Mouse (Mus musculus) granulocyte monocyte progenitor cell, adult 5-6 weeks (primary cell): ENCODE measurements around the gene Ktn1. TPM values are rescaled to one million over a fixed set of nuclear protein-coding genes. Genes with fewer than 3 reads are reported as not detected.

ENCODE experiments used
- ATAC-seq: replicated peaks from 2 replicates; pipeline ENCODE4 v1.8.0; 2016; ENCODE audit warnings: mild to moderate bottlenecking, moderate TSS enrichment, inconsistent platforms; ENCODE audit not compliant: poor library complexity, severe bottlenecking
- total RNA-seq, 2 experiments: library from RNA; stranded (forward) in 1 of 2; stranded (reverse) in 1 of 2; fragments of 200-712, 200-1000 nt in 1 of 2; fragments of >200 nt in 1 of 2; fragmentation: Nextera tagmentation in 1 of 2; gene quantifications; 2 replicates each; pipeline ENCODE4 v1.2.3; 2014 to 2017

Gene Ktn1
- 19.8 and 58.5 TPM in 2 replicates for total RNA-seq (2014; fragmentation: Nextera tagmentation)
- total RNA-seq (2017), result 33.9 and 68.1 TPM in 2 replicates

DNA sequence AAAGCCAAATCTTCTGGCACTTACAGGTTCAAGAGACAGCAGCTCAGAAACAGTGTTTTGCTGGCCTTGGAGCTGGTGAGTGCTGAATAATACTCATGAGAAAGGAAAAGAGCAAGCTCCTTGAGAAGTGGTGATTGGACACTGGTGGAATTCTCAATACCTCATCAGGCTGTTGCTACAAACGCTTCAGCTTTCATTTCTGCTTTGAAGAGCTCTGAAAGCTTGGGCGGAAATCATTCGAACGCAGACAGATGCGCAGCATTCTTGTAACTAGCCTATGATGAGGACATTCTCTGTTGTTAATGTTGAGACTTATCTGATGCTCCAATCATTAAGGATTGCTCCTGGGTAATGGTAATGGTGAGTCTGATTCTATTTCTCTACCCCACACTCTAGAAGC, at the start of gene Ktn1:
Ktn1 (plus strand) TSS at position 231 of the 400 bp plus-strand sequence.
- peak; percentile 60 for ATAC-seq

DNA sequence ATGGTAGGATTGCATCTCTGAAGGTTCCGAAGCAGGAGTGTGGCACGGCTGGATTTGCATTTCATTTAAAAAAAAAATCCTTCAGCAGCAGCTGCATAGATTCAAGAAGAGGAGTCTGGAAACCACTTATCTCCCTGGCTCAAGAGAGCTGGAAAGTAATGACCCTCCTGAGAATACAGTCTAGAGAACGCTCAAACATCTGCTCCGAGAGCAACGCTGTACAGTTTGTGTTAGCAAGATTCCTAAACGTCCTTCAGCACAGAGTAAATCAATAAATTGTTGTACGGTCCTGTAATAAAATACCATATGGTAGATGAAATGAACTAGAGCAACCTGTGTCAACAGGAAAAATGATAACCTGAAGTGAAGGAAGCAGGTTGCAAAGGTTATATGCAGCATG, 35.0 kb upstream of the Ktn1 start:
- ATAC-seq, result no peak

- ATAC-seq, result no peak
Measured at GRCm38 (mm10) chr14:47618891-47619290, 29.4 kb upstream of the Ktn1 start.

DNA sequence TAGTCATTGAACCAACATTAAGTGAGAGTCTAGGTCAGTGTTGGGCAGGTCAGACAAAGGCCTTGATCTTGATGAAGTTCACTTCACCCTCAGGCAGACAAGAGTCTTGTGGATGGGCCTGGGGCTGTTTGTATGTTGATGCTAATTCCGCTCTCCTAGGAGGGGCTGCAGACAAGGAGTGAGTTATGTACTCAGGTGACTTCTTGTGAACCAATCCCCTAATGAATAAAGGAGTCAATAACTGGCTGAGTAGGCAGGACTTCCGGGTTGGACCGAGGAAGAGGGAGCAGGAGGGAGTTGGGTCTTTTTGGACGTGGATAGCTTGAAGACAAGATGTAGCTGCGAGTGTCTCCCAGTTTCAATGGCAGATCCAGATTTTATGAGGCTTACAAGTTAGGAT, 26.3 kb upstream of the Ktn1 start:
- ATAC-seq, result no peak

- ATAC-seq, result no peak; the same call in 1 of the 2 replicates
Measured at GRCm38 (mm10) chr14:47624837-47625236, 23.4 kb upstream of the Ktn1 start.

GRCm38 (mm10) chr14:47626143-47626542, 22.1 kb upstream of the Ktn1 start:
- ATAC-seq, result no peak

DNA sequence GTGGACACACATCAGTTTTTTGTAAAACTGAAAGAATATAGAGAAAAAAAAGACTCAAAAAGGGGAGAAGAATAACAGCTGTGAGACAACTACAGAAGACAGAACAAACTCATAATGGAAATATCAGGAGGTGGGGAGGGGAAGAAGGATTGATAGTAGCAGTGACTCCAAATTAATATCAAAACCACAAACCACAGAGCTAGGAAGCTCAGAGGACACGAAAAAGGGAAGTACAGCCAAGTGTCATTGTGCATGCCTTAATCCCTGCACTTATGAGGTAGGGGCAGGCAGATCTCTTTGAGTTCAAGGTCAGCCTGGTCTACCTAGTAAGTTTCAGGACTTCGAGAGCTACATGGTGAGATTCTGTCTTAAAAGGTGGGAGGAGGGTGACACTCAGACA, 21.4 kb upstream of the Ktn1 start:
- peak; percentile 97 for ATAC-seq

DNA sequence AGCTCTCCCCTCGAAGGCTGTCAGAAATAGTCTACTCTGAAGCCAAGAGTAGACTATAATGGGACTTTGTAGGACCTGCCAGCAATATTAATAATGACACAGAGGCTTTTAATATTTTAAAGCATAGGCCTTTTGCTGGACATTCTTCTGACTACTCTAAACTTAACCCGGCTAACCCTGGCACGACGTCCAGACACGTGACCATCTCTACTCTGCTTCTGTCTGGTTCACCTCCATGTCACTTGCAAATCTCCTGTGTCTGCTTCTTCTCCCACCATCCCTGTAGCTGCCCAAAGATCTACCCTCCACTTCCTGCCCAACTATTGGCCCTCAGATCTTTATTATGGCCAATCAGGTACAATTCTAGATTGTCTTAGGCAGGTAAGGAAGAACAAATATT, 20.9 kb upstream of the Ktn1 start:
- no peak for ATAC-seq

GRCm38 (mm10) chr14:47632419-47632818, 15.8 kb upstream of the Ktn1 start:
- ATAC-seq, result no peak

DNA sequence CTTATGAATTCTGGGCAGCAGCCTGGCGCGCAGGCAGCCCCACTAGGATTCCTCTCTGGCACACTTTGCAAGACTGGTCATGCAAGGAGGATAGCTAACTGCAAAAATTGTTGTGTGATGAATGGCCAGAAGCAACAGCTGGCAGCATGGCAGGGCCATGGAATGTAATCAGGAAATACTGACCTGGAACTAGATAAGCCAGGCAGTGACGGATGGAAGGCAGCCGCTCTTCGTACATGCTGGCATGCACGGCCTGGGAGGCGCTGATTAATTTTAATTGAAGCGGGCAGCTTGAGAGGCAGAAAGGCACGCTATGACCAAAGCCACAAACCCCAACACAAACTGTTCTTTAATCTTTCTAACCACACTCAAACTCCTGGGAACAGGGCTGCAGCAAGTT, 13.8 kb upstream of the Ktn1 start:
- ATAC-seq, result no peak

DNA sequence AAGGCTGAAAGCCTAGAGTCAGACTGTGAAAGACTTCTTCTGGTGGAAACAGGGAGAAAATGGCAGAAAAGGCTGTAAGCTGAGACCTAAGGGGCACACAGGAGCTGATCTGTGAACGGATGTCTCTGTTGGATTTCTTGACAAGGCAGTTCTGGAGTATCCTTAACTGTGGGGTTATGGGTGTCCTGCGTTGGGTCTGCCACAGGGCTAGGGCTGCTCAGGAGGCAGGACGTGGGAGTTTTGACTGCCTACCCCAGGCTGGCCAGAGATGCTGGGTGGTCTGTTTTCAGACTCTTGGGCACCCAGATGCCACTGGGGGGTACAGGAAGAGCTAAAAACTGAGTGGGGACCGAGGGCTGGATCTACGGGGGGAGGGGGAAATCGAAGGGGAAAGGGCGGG, 13.4 kb upstream of the Ktn1 start:
- no peak for ATAC-seq

GRCm38 (mm10) chr14:47638316-47638895, 9.8 kb upstream of the Ktn1 start:
- ATAC-seq, result no peak

DNA sequence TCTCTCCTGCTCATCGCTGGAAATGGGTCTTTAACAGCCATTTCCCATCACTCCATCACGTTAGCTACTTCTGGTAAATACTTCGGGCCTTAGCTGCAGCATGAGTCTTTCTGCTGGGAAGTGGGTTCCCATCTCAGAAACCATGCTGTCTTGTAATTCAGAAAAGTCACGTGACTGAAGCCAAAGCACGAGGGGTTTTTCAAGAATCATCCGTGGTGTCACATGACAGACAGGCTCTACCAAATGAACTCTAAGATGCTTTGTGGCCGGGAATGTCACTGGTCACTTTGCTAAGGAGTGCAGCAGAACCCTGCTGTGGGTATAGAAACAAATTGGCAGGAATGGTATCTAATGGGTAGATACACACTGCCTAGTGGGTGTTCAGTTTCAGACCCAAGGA, 2.6 kb upstream of the Ktn1 start:
- no peak for ATAC-seq

DNA sequence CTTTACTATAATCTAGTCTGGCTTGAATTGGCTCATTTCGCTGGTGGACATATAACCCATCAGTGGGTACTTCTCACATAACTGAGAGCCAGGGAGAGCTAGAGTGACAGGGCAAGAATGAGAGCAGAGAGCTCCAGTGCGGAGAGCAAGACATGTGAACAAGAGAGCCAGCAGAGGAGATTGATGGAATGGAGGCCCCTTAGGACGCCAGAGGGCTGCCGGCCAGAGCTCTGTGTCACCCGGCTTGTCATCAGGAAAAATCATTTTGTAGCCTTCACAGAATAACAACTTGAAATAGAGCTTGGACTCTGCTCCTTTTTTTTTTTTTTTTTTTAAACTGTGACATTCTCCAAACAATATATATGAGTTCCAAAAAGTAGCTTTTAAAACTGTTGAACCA, 2.0 kb upstream of the Ktn1 start:
- ATAC-seq, result no peak

DNA sequence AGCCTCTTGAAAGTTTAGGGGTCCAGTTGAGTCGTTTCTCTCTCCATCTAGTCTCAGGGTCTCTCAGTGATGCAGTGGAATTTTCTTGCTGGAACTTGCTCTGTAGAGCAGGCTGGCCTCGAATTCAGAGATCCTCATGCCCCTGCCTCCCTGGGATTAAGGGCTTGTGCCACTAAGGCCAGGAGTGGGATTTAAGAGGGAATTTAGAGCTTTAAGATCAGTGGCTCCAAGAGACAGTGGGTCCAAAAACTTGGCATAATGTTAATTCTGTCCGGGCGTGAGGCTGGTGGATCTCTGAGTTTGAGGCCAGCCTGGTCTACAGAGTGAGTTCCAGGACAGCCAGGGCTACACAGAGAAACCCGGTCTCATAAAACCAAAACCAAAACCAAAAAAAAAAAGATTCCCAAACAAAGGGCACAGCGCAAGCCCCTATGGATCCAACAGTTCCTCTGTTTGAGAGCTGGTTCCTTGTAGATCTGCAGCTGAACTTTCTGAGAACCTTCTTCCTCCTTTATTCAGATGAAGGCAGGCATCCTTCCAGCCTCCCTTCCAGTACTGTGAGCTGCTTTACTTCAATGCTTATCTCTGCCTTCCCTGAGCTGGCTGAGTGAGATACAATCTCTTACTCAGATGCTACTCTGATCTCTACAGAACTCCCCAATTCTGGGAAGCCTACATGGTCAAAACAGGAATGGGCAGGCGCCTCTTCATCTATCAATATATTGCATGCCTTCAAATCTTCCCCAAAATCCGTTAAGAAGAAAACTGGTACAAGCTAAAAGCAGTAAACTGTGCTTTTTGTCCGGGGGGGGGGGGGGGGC, 1.3 kb upstream of the Ktn1 start:
- ATAC-seq, result no peak

GRCm38 (mm10) chr14:47648706-47649630, 720 bp downstream of the Ktn1 start:
- peak; percentile 76 for ATAC-seq

GRCm38 (mm10) chr14:47649631-47650337, 1.5 kb downstream of the Ktn1 start:
- peak; percentile 66 for ATAC-seq

DNA sequence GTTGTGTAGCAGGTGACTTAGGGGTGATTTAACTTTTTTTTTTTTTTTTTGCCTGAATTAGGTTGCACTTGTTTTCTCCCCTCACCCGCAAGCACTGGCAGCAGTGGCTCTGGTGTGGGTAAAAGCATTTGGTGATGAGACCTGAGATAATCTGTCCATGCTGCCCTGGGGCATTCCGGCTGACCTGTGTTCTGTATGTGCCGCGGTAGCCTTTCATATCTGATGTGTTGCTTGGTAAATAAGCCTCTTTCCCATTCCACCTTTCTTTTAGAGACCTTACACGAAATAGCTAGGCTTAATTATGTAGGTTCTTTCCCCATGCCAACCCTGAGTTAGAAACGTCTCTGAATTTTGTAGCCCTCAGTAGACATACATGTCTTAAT, 2.1 kb downstream of the Ktn1 start:
- no peak for ATAC-seq

DNA sequence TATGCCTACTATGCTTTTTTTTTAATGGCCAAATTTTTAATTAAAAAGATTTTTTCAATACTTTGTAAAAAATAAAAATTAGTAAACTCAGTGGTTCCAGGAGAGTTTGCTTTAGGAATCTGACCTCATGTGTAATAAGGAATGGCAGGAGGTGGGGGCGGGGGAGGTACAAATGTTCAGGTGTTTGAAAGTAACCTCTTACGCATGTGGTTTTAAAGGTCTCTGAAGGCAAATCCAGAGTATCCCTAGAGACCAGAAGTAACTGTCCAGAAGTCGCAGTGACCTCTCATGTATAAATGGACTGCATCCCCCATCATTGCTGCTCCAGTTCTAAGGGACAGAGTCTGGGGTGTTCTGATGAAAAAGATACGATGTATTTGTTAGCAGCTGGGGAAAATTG, 3.0 kb downstream of the Ktn1 start:
- no peak for ATAC-seq

DNA sequence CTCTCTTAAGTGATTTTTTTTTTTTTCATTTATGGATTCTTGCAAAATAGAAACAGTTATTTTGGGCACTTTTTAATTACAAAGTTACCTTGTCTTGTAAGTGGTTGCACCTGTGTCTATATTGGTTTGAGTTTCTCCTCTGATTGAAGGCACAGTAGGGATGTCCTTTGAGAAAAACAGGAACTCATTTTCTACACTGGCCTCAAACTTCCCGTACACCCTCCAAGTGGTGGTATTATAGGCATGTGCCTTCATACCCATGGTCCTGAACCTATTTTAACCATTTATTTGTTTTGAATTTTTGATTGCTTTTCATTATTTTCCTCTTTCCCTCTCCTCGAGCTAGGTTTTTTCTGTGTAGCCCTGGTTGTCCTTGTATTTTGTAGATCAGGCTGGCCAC, 7.2 kb downstream of the Ktn1 start:
- ATAC-seq, result peak; percentile 70; the same call in 1 of the 2 replicates
